Mouse (Mus musculus): Measurements from ENCODE around the gene Olfr732. TPM values are rescaled to one million over a fixed set of nuclear protein-coding genes. Genes with fewer than 3 reads are reported as not detected.

Olfr732 gene
- not detected for total RNA-seq (2021)
- long read RNA-seq, experiment 1: 0 reads
- long read RNA-seq, experiment 2: 0 reads

- DNase-seq (ENCODE audit: low spot score): no peak
Observed at GRCm38 (mm10) chr14:50284106-50284505, at the start of gene Olfr732. Gene Olfr732 (minus strand): TSS chr14:50284206.

- DNase-seq (ENCODE audit: low spot score): no peak
Observed at GRCm38 (mm10) chr14:50326661-50327060, 42.7 kb upstream of the Olfr732 start, which contains the start of gene Olfr734. Gene Olfr734 (minus strand): TSS chr14:50326761.

GRCm38 (mm10) chr14:50301422-50301821 is 17.4 kb upstream of the Olfr732 start, which contains the start of gene Olfr733:
Gene Olfr733 (minus strand): TSS chr14:50301522.
- DNase-seq (ENCODE audit: low spot score): no peak

GRCm38 (mm10) chr14:50241766-50242165 is 42.2 kb downstream of the Olfr732 start, which contains the start of gene Olfr731:
Gene Olfr731 (minus strand): TSS chr14:50241866.
- DNase-seq (ENCODE audit: low spot score): no peak

Other genes starting within 250 kb of the Olfr732 start
- not detected for gene Olfr725, start 243.8 kb downstream of the Olfr732 start, total RNA-seq (2021)
- gene Olfr726, start 193.3 kb downstream of the Olfr732 start, total RNA-seq (2021): not detected
- not detected for gene Olfr727, start 161.0 kb downstream of the Olfr732 start, total RNA-seq (2021)
- gene Olfr728, start 141.5 kb downstream of the Olfr732 start, total RNA-seq (2021): not detected
- not detected for gene Olfr729, start 131.3 kb downstream of the Olfr732 start, total RNA-seq (2021)
- not detected for gene Olfr730, start 96.0 kb downstream of the Olfr732 start, total RNA-seq (2021)
- gene Olfr731, start 42.3 kb downstream of the Olfr732 start, total RNA-seq (2021): not detected
- gene Olfr733, start 17.3 kb upstream of the Olfr732 start, total RNA-seq (2021): not detected
- not detected for gene Olfr734, start 42.6 kb upstream of the Olfr732 start, total RNA-seq (2021)
- gene Olfr735, start 64.7 kb upstream of the Olfr732 start, total RNA-seq (2021): not detected
- not detected for gene Tlr11, start 73.7 kb upstream of the Olfr732 start, total RNA-seq (2021)
- gene Olfr736, start 97.0 kb upstream of the Olfr732 start, total RNA-seq (2021): not detected
- not detected for gene Olfr738, start 123.4 kb upstream of the Olfr732 start, total RNA-seq (2021)
- gene Olfr739, start 134.4 kb upstream of the Olfr732 start, total RNA-seq (2021): not detected
- not detected for gene Olfr740, start 161.3 kb upstream of the Olfr732 start, total RNA-seq (2021)
- not detected for gene Olfr741, start 188.5 kb upstream of the Olfr732 start, total RNA-seq (2021)
- not detected for gene Olfr742, start 219.4 kb upstream of the Olfr732 start, total RNA-seq (2021)
- not detected for gene Olfr743, start 237.6 kb upstream of the Olfr732 start, total RNA-seq (2021)

Measured in gastrocnemius, adult 18-20 months (tissue).